Mouse (Mus musculus) MEL (cell line): ENCODE data around the gene Carm1. TPM values are rescaled to one million over a fixed set of nuclear protein-coding genes. Genes with fewer than 3 reads are reported as not detected.

Experiments used
- DNase-seq: peaks from one replicate; pipeline ENCODE4 v3.0.0; 2011; ENCODE audit warnings: low read depth, low spot score
- H3K27ac ChIP-seq: 2 replicates; pipeline ENCODE4 v1.5.1; 2012; ENCODE audit warnings: low read depth, mild to moderate bottlenecking, control low read depth, low read length, moderate library complexity; ENCODE audit not compliant: control insufficient read depth
- H3K27me3 ChIP-seq, 2 experiments: fragments of 150-350 bp in 1 of 2; sonication (generic) in 1 of 2; 2 replicates each; pipeline ENCODE4 v1.6.1; 2012; ENCODE audit warnings: low read length in 2 of 2, mild to moderate bottlenecking in 2 of 2, improper control_type of control experiment in 1 of 2, moderate library complexity in 1 of 2; ENCODE audit not compliant: insufficient read depth in 2 of 2, control insufficient read depth in 1 of 2
- H3K36me3 ChIP-seq, 2 experiments: 2 replicates each; pipeline ENCODE4 v1.6.1; 2012 to 2014; ENCODE audit warnings: low read length in 2 of 2, improper control_type of control experiment in 1 of 2, inconsistent platforms in 1 of 2, mild to moderate bottlenecking in 1 of 2; ENCODE audit not compliant: insufficient read depth in 2 of 2, control insufficient read depth in 1 of 2
- H3K4me1 ChIP-seq, 2 experiments: fragments of 150-350 bp in 1 of 2; sonication (generic) in 1 of 2; 2 replicates each; pipeline ENCODE4 v1.6.1; 2012; ENCODE audit warnings: low read length in 2 of 2, improper control_type of control experiment in 1 of 2, mild to moderate bottlenecking in 1 of 2; ENCODE audit not compliant: insufficient read depth in 2 of 2, control insufficient read depth in 1 of 2
- H3K4me3 ChIP-seq, 2 experiments: fragments of 150-350 bp in 1 of 2; sonication (generic) in 1 of 2; 2 replicates each; pipeline ENCODE4 v1.5.1; 2012; ENCODE audit warnings: low read depth in 2 of 2, low read length in 2 of 2, mild to moderate bottlenecking in 2 of 2, moderate library complexity in 2 of 2, control low read depth in 1 of 2, improper control_type of control experiment in 1 of 2; ENCODE audit not compliant: control insufficient read depth in 1 of 2, insufficient read depth in 1 of 2
- H3K79me2 ChIP-seq: 2 replicates; pipeline ENCODE4 v1.6.1; 2012; ENCODE audit warnings: mild to moderate bottlenecking, low read length, moderate library complexity; ENCODE audit not compliant: control insufficient read depth, poor library complexity, insufficient read depth
- H3K9ac ChIP-seq: 2 replicates; pipeline ENCODE4 v1.6.1; 2012; ENCODE audit warnings: low read depth, mild to moderate bottlenecking, control low read depth, low read length, moderate library complexity; ENCODE audit not compliant: control insufficient read depth, poor library complexity, severe bottlenecking
- H3K9me3 ChIP-seq: fragments of 150-350 bp; sonication (generic); replicated peaks from 2 replicates; pipeline ENCODE4 v1.6.1; 2012; ENCODE audit warnings: mild to moderate bottlenecking, low read length, improper control_type of control experiment, moderate library complexity; ENCODE audit not compliant: insufficient read depth
- CHD1 ChIP-seq: IDR thresholded peaks from 2 replicates; pipeline ENCODE4 v1.6.1; 2012; ENCODE audit warnings: low read depth, mild to moderate bottlenecking, inconsistent platforms, low read length, improper control_type of control experiment
- CHD2 ChIP-seq: IDR thresholded peaks from 2 replicates; pipeline ENCODE4 v1.6.1; 2011; ENCODE audit warnings: low read length, improper control_type of control experiment
- EP300 ChIP-seq, 2 experiments: IDR thresholded peaks; 2 replicates each; pipeline ENCODE4 v1.6.1; 2011; ENCODE audit warnings: improper control_type of control experiment in 2 of 2, low read length in 2 of 2, low read depth in 1 of 2, mild to moderate bottlenecking in 1 of 2
- JUND ChIP-seq: IDR thresholded peaks from 2 replicates; pipeline ENCODE4 v1.6.1; 2011; ENCODE audit warnings: low read depth, mild to moderate bottlenecking, improper control_type of control experiment, low read length
- KAT2A ChIP-seq: conservative IDR thresholded peaks from 2 replicates; pipeline ENCODE4 v1.6.1; 2012; ENCODE audit warnings: low read depth, low read length, improper control_type of control experiment, inconsistent platforms
- MEF2A ChIP-seq: IDR thresholded peaks from 2 replicates; pipeline ENCODE4 v1.6.1; 2014; ENCODE audit warnings: low read depth, mild to moderate bottlenecking, inconsistent platforms, low read length, improper control_type of control experiment; ENCODE audit not compliant: poor library complexity, insufficient replicate concordance, severe bottlenecking; ENCODE audit errors: extremely low read depth
- MXI1 ChIP-seq: IDR thresholded peaks from 2 replicates; pipeline ENCODE4 v1.6.1; 2011; ENCODE audit warnings: mild to moderate bottlenecking, low read depth, low read length, improper control_type of control experiment
- MYB ChIP-seq: IDR thresholded peaks from 2 replicates; pipeline ENCODE4 v1.6.1; 2011; ENCODE audit warnings: mild to moderate bottlenecking, low read depth, low read length, improper control_type of control experiment
- NRF1 ChIP-seq: IDR thresholded peaks from 2 replicates; pipeline ENCODE4 v1.6.1; 2014; ENCODE audit warnings: low read depth, mild to moderate bottlenecking, inconsistent platforms, low read length, improper control_type of control experiment, moderate library complexity; ENCODE audit not compliant: poor library complexity, insufficient read depth, severe bottlenecking
- POLR2A ChIP-seq, 2 experiments: IDR thresholded peaks; 2 replicates each; pipeline ENCODE4 v1.6.1; 2011 to 2012; ENCODE audit warnings: low read length in 2 of 2, mild to moderate bottlenecking in 2 of 2, control low read depth in 1 of 2, improper control_type of control experiment in 1 of 2, low read depth in 1 of 2, moderate library complexity in 1 of 2; ENCODE audit not compliant: control insufficient read depth in 1 of 2, insufficient read depth in 1 of 2, poor library complexity in 1 of 2
- POLR2AphosphoS2 ChIP-seq: IDR thresholded peaks from 2 replicates; pipeline ENCODE4 v1.6.1; 2011; ENCODE audit warnings: low read length, improper control_type of control experiment
- RAD21 ChIP-seq: IDR thresholded peaks from 2 replicates; pipeline ENCODE4 v1.6.1; 2011; ENCODE audit warnings: mild to moderate bottlenecking, low read depth, low read length, improper control_type of control experiment
- RCOR1 ChIP-seq: IDR thresholded peaks from 2 replicates; pipeline ENCODE4 v1.6.1; 2012; ENCODE audit warnings: low read depth, mild to moderate bottlenecking, inconsistent platforms, low read length, improper control_type of control experiment
- SIN3A ChIP-seq: IDR thresholded peaks from 2 replicates; pipeline ENCODE4 v1.6.1; 2012; ENCODE audit warnings: low read length, improper control_type of control experiment, inconsistent platforms
- TBP ChIP-seq: IDR thresholded peaks from 2 replicates; pipeline ENCODE4 v1.8.0; 2011; ENCODE audit warnings: low read depth, low read length, improper control_type of control experiment
- UBTF ChIP-seq: IDR thresholded peaks from 2 replicates; pipeline ENCODE4 v1.6.1; 2012; ENCODE audit warnings: low read depth, mild to moderate bottlenecking, inconsistent platforms, low read length, improper control_type of control experiment, moderate library complexity, borderline replicate concordance; ENCODE audit not compliant: insufficient read depth
- USF2 ChIP-seq, 2 experiments: IDR thresholded peaks; 2 replicates each; pipeline ENCODE4 v1.6.1; 2011 to 2012; ENCODE audit warnings: improper control_type of control experiment in 2 of 2, low read length in 2 of 2, borderline replicate concordance in 1 of 2, inconsistent platforms in 1 of 2, low read depth in 1 of 2, mild to moderate bottlenecking in 1 of 2; ENCODE audit not compliant: insufficient read depth in 1 of 2
- polyA plus RNA-seq, 2 experiments: library from polyadenylated mRNA; stranded (reverse) in 1 of 2; unstranded in 1 of 2; fragments of >175 nt in 1 of 2; fragments of >200 nt in 1 of 2; gene quantifications; 2 replicates each; pipeline versions ENCODE4 v1.2.1 to v1.2.4; 2012; ENCODE audit warnings: low replicate concordance in 2 of 2, low read depth in 1 of 2; ENCODE audit not compliant: insufficient read length in 2 of 2, insufficient read depth in 1 of 2, missing spikeins in 1 of 2
- total RNA-seq: library from RNA; depleted of rRNA; stranded (reverse); fragments of 300-350 nt; gene quantifications from 2 replicates; pipeline ENCODE4 v1.2.3, GENCODE M21; 2012

The Carm1 gene
- total and polyA plus RNA-seq, 3 experiments: 121 to 423 (median 121) TPM

DNA sequence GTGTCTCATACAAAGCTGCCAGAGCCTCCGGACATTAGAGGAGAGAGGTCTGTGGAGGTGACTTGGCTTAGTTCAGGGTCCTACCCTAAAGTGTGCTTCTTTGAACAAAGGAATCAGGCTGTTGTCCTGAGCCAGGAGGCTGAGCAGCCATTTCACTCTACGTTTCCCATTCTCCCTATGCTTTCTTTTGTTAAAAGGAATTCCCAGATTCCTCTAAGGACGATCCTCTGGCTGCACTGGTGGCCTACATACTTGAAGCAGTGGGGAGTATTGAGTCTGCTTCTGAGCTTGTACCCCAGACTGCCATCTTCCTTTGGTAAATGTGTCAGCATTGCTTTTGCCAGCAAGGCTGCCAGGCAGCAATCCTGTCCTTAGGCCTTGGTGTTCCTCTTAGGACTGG lies 86.4 kb downstream of the Carm1 start:
- DNase-seq: no peak
- peaks cover 35% of the 10 kb centered on the region for H3K79me2 ChIP-seq
- no peaks in the 10 kb centered on the region for H3K9me3 ChIP-seq
- H3K4me3 ChIP-seq: no peak overlapping the region
- H3K9ac ChIP-seq: no peak overlapping the region
- H3K4me1 ChIP-seq: no peaks in the 10 kb centered on the region
- no peak overlapping the region for H3K27ac ChIP-seq
- no peak for TF ChIP-seq JUND
- no peak for TF ChIP-seq NRF1
- no peak for TF ChIP-seq KAT2A
- TF ChIP-seq MXI1: no peak
- no peak for TF ChIP-seq UBTF
- no peak for TF ChIP-seq SIN3A
- TF ChIP-seq TBP: no peak
- no peak for TF ChIP-seq USF2 (IDR thresholded peaks at IDR 0.05; ENCODE audit: borderline replicate concordance in 1 of 2, insufficient read depth in 1 of 2, low read depth in 1 of 2, low read length in 2 of 2)
- no peak for TF ChIP-seq RAD21
- no peak for TF ChIP-seq POLR2AphosphoS2
- no peak for TF ChIP-seq MEF2A
- no peak for TF ChIP-seq CHD2
- peaks cover 0 to 65% of the 10 kb centered on the region in 2 experiments; a peak in 3 of 4 replicates for H3K36me3 ChIP-seq
- H3K27me3 ChIP-seq: no peaks in the 10 kb centered on the region

DNA sequence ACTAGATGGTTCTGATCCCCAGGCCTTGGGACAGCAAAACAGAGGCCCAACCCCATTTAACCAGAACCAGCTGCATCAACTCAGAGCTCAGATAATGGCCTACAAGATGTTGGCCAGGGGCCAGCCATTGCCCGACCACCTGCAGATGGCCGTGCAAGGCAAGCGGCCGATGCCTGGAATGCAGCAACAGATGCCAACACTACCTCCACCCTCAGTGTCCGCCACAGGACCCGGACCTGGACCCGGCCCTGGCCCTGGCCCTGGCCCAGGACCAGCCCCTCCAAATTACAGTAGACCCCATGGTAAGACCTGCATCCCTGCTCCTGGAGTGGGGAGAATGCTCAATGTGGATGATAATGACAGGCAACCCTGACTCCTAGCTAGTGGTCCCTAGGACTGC lies 88.9 kb downstream of the Carm1 start:
- Histone ChIP-seq H3K9me3 (no peaks in the 10 kb centered on the region), H3K4me3 (no peak overlapping the region), H3K27me3 (no peaks in the 10 kb centered on the region), H3K4me1 (no peaks in the 10 kb centered on the region), H3K27ac (no peak overlapping the region), H3K9ac (no peak overlapping the region), H3K79me2 (peaks cover 20% of the 10 kb centered on the region), H3K36me3 (peaks cover 0 to 84% of the 10 kb centered on the region in 2 experiments; a peak in 2 of 4 replicates)
- no peak for DNase-seq
- no peak for TF ChIP-seq POLR2AphosphoS2
- TF ChIP-seq CHD1: no peak
- 0 out of 4 replicates have a peak, but pooled peaks of 1 of the 2 experiments have one; percentile 7 for TF ChIP-seq POLR2A (IDR thresholded peaks at IDR 0.05; ENCODE audit: control insufficient read depth in 1 of 2, insufficient read depth in 1 of 2, low read depth in 1 of 2, low read length in 2 of 2, poor library complexity in 1 of 2)
- TF ChIP-seq EP300 (IDR thresholded peaks at IDR 0.05; ENCODE audit: low read depth in 1 of 2, low read length in 2 of 2): no peak
- TF ChIP-seq MYB: 0 out of 2 replicates have a peak, but pooled peaks have one; percentile 2
- TF ChIP-seq RCOR1: no peak
